Mouse (Mus musculus): ENCODE measurements around the gene Ubqln2. TPM values are rescaled to one million over a fixed set of nuclear protein-coding genes. Genes with fewer than 3 reads are reported as not detected.

Gene Ubqln2
- total and polyA plus RNA-seq, 3 experiments = 4.2 to 10.1 TPM; not detected in 1

- no peaks in the 10 kb centered on the region for H3K36me3 ChIP-seq (ENCODE audit: control insufficient read depth in 1 of 2, insufficient read depth in 2 of 2, low read length in 2 of 2)
- no peak overlapping the region for H3K27ac ChIP-seq (ENCODE audit: control insufficient read depth, low read depth, low read length)
- H3K9me3 ChIP-seq (replicated peaks; ENCODE audit: insufficient read depth, low read length) = no peaks in the 10 kb centered on the region
- no peaks in the 10 kb centered on the region for H3K27me3 ChIP-seq (ENCODE audit: control insufficient read depth in 1 of 2, insufficient read depth in 2 of 2, low read length in 2 of 2)
- no peak overlapping the region for H3K9ac ChIP-seq (ENCODE audit: control insufficient read depth, low read depth, low read length, poor library complexity, severe bottlenecking)
- DNase-seq (ENCODE audit: low read depth, low spot score) = no peak
- TF ChIP-seq RCOR1 (IDR thresholded peaks at IDR 0.05; ENCODE audit: low read depth, low read length) (no peak), MYC (IDR thresholded peaks at IDR 0.05; ENCODE audit: low read depth, low read length) (no peak), GABPA (IDR thresholded peaks at IDR 0.05; ENCODE audit: low read depth, low read length) (no peak), TBP (IDR thresholded peaks at IDR 0.05; ENCODE audit: low read depth, low read length) (no peak), CTCF (IDR thresholded peaks at IDR 0.05 in 2 of 3, conservative IDR thresholded peaks at IDR 0.05 in 1 of 3; ENCODE audit: control insufficient read depth in 1 of 3, insufficient read depth in 1 of 3, low read depth in 2 of 3, low read length in 3 of 3, poor library complexity in 1 of 3, severe bottlenecking in 1 of 3) (no peak), ETS1 (IDR thresholded peaks at IDR 0.05; ENCODE audit: low read depth, low read length) (no peak), CHD2 (IDR thresholded peaks at IDR 0.05; ENCODE audit: low read length) (no peak)
- H3K4me1 ChIP-seq (ENCODE audit: control insufficient read depth in 1 of 2, insufficient read depth in 2 of 2, low read length in 2 of 2) = 0 out of 4 replicates have a peak, but pooled peaks cover 0 to 3% of the 10 kb centered on the region in 2 experiments
- peaks cover 6% of the 10 kb centered on the region; the same call in 1 of the 2 replicates for H3K79me2 ChIP-seq (ENCODE audit: control insufficient read depth, insufficient read depth, low read length, poor library complexity)
- H3K4me3 ChIP-seq (ENCODE audit: control insufficient read depth in 1 of 2, insufficient read depth in 1 of 2, low read depth in 2 of 2, low read length in 2 of 2) = no peak overlapping the region
These were observed 2.0 kb downstream of the Ubqln2 start for GRCm38 (mm10) chrX:153500047-153500345.

- DNase-seq (ENCODE audit: low read depth, low spot score) = no peak
- Histone ChIP-seq H3K9me3 (replicated peaks; ENCODE audit: insufficient read depth, low read length) (no peaks in the 10 kb centered on the region), H3K4me1 (ENCODE audit: control insufficient read depth in 1 of 2, insufficient read depth in 2 of 2, low read length in 2 of 2) (no peaks in the 10 kb centered on the region), H3K4me3 (ENCODE audit: control insufficient read depth in 1 of 2, insufficient read depth in 1 of 2, low read depth in 2 of 2, low read length in 2 of 2) (no peak overlapping the region), H3K27me3 (ENCODE audit: control insufficient read depth in 1 of 2, insufficient read depth in 2 of 2, low read length in 2 of 2) (no peaks in the 10 kb centered on the region), H3K9ac (ENCODE audit: control insufficient read depth, low read depth, low read length, poor library complexity, severe bottlenecking) (no peak overlapping the region), H3K27ac (ENCODE audit: control insufficient read depth, low read depth, low read length) (no peak overlapping the region), H3K79me2 (ENCODE audit: control insufficient read depth, insufficient read depth, low read length, poor library complexity) (no peaks in the 10 kb centered on the region), H3K36me3 (ENCODE audit: control insufficient read depth in 1 of 2, insufficient read depth in 2 of 2, low read length in 2 of 2) (no peaks in the 10 kb centered on the region)
- TF ChIP-seq MYB (IDR thresholded peaks at IDR 0.05; ENCODE audit: low read depth, low read length) = no peak
- TF ChIP-seq RAD21 (IDR thresholded peaks at IDR 0.05; ENCODE audit: low read depth, low read length) = no peak
- peak in 2 of 3 experiments; percentile 33 to 43; a peak in 4 of 6 replicates for TF ChIP-seq CTCF (IDR thresholded peaks at IDR 0.05 in 2 of 3, conservative IDR thresholded peaks at IDR 0.05 in 1 of 3; ENCODE audit: control insufficient read depth in 1 of 3, insufficient read depth in 1 of 3, low read depth in 2 of 3, low read length in 3 of 3, poor library complexity in 1 of 3, severe bottlenecking in 1 of 3)
- TF ChIP-seq SMC3 (IDR thresholded peaks at IDR 0.05; ENCODE audit: low read depth, low read length) = peak; percentile 26
- TF ChIP-seq TAL1 (IDR thresholded peaks at IDR 0.05; ENCODE audit: low read length) = no peak
These were observed 7.9 kb downstream of the Ubqln2 start for GRCm38 (mm10) chrX:153505954-153506353.

- TF ChIP-seq NELFE (IDR thresholded peaks at IDR 0.05; ENCODE audit: low read depth, low read length) = no peak
- no peak for TF ChIP-seq CHD2 (IDR thresholded peaks at IDR 0.05; ENCODE audit: low read length)
- TF ChIP-seq MAX (IDR thresholded peaks at IDR 0.05; ENCODE audit: low read length) = no peak
- TF ChIP-seq MXI1 (IDR thresholded peaks at IDR 0.05; ENCODE audit: low read depth, low read length) = no peak
- TF ChIP-seq BHLHE40 (IDR thresholded peaks at IDR 0.05; ENCODE audit: borderline replicate concordance, low read depth, low read length) = no peak
- TF ChIP-seq MAFK (IDR thresholded peaks at IDR 0.05; ENCODE audit: borderline replicate concordance, low read depth, low read length) = no peak
- Histone ChIP-seq H3K4me1 (ENCODE audit: control insufficient read depth in 1 of 2, insufficient read depth in 2 of 2, low read length in 2 of 2) (no peaks in the 10 kb centered on the region), H3K4me3 (ENCODE audit: control insufficient read depth in 1 of 2, insufficient read depth in 1 of 2, low read depth in 2 of 2, low read length in 2 of 2) (no peak overlapping the region), H3K27ac (ENCODE audit: control insufficient read depth, low read depth, low read length) (no peak overlapping the region), H3K36me3 (ENCODE audit: control insufficient read depth in 1 of 2, insufficient read depth in 2 of 2, low read length in 2 of 2) (no peaks in the 10 kb centered on the region), H3K9ac (ENCODE audit: control insufficient read depth, low read depth, low read length, poor library complexity, severe bottlenecking) (no peak overlapping the region), H3K79me2 (ENCODE audit: control insufficient read depth, insufficient read depth, low read length, poor library complexity) (no peaks in the 10 kb centered on the region), H3K9me3 (replicated peaks; ENCODE audit: insufficient read depth, low read length) (no peaks in the 10 kb centered on the region), H3K27me3 (ENCODE audit: control insufficient read depth in 1 of 2, insufficient read depth in 2 of 2, low read length in 2 of 2) (no peaks in the 10 kb centered on the region)
- DNase-seq (ENCODE audit: low read depth, low spot score) = no peak
These were observed 17.5 kb downstream of the Ubqln2 start for GRCm38 (mm10) chrX:153515491-153515890.

Data from MEL (cell line).